Mouse (Mus musculus): Measurements from ENCODE around the gene Pycard.

DNA sequence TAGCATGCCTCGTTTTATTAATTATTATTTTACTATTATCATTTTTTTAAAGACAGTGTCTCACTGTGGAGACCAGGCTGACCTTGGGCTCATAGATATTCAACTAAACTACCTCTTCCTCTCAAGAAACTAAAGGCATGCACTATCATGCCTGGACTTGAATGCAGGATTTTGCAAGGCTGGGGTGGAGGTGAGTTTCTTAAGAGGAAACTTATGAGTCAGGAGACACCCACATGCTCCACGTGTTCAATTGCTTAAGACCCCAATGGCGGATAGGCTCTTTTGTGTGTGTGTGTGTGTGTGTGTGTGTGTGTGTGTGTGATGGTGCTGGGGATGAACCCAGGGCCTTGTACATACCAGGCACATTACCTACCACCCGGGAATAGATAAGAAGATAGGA, 31.7 kb upstream of the Pycard start:
- TF ChIP-seq CTCF (IDR thresholded peaks at IDR 0.05; ENCODE audit: control insufficient read depth, insufficient read depth, low read length): no peak
- TF ChIP-seq POLR2A (IDR thresholded peaks at IDR 0.05; ENCODE audit: borderline replicate concordance, control insufficient read depth, low read depth, low read length): no peak
